In the genomic region with DNA sequence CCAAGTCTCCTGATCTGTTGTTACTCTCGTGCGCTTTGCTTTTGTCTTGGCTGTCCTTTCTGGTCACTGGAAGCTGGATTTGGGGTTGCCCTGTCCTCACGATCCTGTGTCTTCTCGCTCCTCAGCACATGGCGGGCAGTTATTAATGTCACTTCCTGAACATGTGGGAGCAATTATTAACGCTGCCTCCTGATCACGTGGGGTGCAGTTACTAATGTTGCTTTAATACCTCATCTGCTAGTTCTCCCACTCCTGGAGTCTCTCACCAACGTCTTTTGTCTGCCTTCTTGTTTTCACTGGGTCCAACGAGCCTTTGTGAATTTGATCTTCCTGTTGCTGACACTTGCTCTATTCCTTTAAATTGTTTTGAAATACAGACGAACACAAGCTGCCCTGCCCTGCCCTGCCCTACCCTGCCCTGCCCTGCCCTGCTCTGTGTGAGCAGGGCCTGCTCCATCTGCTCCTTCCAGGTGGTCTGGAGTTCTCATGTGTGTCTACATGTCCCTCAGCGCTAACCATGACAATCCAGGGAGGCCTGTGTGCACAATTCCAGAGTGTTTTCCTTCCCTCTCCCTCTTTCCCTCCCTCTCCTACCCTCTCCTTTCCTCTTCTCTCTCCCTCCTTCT, we compare ENCODE assay signal across 11 mouse cellular contexts. TPM values are rescaled to one million over a fixed set of nuclear protein-coding genes. Genes with fewer than 3 reads are reported as not detected.
A peak's percentile ranks its signal among the peaks of the same experiment; 100 is the strongest.
DNase-seq lines count a peak whose midpoint lies in the region; ATAC-seq lines count a peak whose summit lies in the region.
"Had no signal": no experiment of that assay in that cellular context is flagged by ENCODE, and none has a peak within 500 bp of the region (broad histone marks: within the 10 kb centered on the region; RNA-seq: fewer than 3 reads in every experiment).

No protein-coding gene starts in this region.

- peaks cover 18% of the 10 kb centered on the region for H3K4me1 ChIP-seq in neural tube, embryonic 14.5 days (ENCODE audit: control insufficient read depth, insufficient read depth, low read length)

- 30% methylated on average over 11 of the region's 11 CpGs for WGBS in neural tube, embryonic 14.5 days

- H3K9ac ChIP-seq in neural tube, embryonic 14.5 days (replicated peaks; ENCODE audit: low read depth, low read length), result no peak overlapping the region

- H3K36me3 ChIP-seq in neural tube, embryonic 14.5 days (ENCODE audit: control insufficient read depth, insufficient read depth, low read length), result no peaks in the 10 kb centered on the region

- H3K4me2 ChIP-seq in neural tube, embryonic 14.5 days (ENCODE audit: low read depth, low read length), result no peak overlapping the region
- H3K4me2 ChIP-seq: midbrain, embryonic 11.5 days had no signal

- H3K27ac ChIP-seq in neural tube, embryonic 14.5 days (ENCODE audit: low read depth, low read length), result peak overlapping the region; percentile 29; the same call in 1 of the 2 replicates

- peak; percentile 28 for DNase-seq in lung, postnatal 36 days
- no peak for DNase-seq in lung, postnatal 14 days
- DNase-seq in forelimb bud, embryonic 11.5 days (ENCODE audit: low read depth, low spot score), result peak; percentile 77
- peak; percentile 41 for DNase-seq in kidney, postnatal 14 days
- no peak for DNase-seq in layer of hippocampus, postnatal 14 days (ENCODE audit: low spot score in 2 of 2)
- no peak for DNase-seq in cerebellum, postnatal 10 days
- no peak for DNase-seq in urinary bladder, postnatal 14 days (ENCODE audit: low spot score)
- DNase-seq: thymus, adult 18-20 months had no signal

- H3K27me3 ChIP-seq in neural tube, embryonic 14.5 days (ENCODE audit: control insufficient read depth, insufficient read depth, low read length), result no peaks in the 10 kb centered on the region

- no peak for ATAC-seq in neural tube, embryonic 14.5 days (ENCODE audit: low read depth)

- no peak overlapping the region for H3K4me3 ChIP-seq in neural tube, embryonic 14.5 days (ENCODE audit: low read depth, low read length)

- no peaks in the 10 kb centered on the region for H3K9me3 ChIP-seq in neural tube, embryonic 14.5 days (ENCODE audit: control insufficient read depth, low read length)

RNA-seq across cellular contexts. Expression of a gene that starts 16.2 kb away (rescaled TPM):
- 31.9 and 48.8 TPM in 2 replicates for polyA plus RNA-seq in neural tube, embryonic 14.5 days (2014; fragmentation: Nextera tagmentation; extraction: Ambion mirVana)
- 10 to 100 TPM; 83.0 to 86.4 TPM for total RNA-seq in layer of hippocampus, postnatal 14 days (2021)

RNA-seq across cellular contexts. Expression of a gene that starts 52.3 kb away (rescaled TPM):
- 0.35 and 0.48 TPM in 2 replicates for polyA plus RNA-seq in neural tube, embryonic 14.5 days (2014; fragmentation: Nextera tagmentation; extraction: Ambion mirVana)
- total RNA-seq in layer of hippocampus, postnatal 14 days (2021), result under 1 TPM; 0.64 to 0.92 TPM
- polyA plus RNA-seq: heart, embryonic 14.5 days had no signal

Comparison
In these comparisons a context has a peak if more than half of its experiments do, and no peak if none do; other contexts are left out.
1. DNase-seq: peak in lung, postnatal 36 days (single experiment), forelimb bud, embryonic 11.5 days (single experiment) and kidney, postnatal 14 days (single experiment); none in lung, postnatal 14 days (single experiment), layer of hippocampus, postnatal 14 days (0 of 2), cerebellum, postnatal 10 days (0 of 2) and urinary bladder, postnatal 14 days (single experiment).